Mouse (Mus musculus): ENCODE data around the gene Pde7b. TPM values are rescaled to one million over a fixed set of nuclear protein-coding genes. Genes with fewer than 3 reads are reported as not detected.

Gene Pde7b
- polyA plus RNA-seq, 2 experiments: 7.0 to 8.8 TPM

DNA sequence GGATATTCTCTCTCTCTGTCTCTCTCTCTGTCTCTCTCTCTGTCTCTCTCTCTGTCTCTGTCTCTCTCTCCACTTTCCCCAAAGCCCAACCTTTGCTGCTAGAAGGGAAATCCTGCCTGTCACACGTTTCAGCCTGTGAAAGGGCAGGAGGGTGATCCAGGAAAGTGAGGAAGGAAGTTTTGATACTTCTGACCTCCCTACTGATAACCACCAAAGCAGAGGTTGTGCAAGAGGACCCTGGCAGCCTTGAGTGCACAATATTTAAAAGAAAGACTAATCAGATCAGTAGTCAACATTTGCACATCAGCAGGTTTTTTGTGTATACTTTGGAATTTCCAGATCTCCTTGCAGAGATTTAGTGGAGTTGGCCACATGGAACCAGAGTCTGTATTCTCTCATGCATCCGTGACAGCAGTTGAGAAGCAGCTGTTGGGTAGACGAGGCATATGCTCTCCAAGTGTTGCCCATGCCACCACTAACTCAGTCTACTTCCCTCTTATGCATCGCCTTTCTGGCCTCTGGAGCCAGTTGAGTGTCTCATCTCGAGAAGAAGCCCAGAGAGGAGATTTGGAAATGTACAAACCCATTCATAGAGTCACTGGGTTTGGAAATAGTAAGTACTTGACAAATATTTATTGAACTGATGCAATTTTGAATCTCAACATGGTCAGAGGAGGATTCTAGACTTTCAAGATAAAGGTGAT lies 129.6 kb downstream of the Pde7b start:
- no peak overlapping the region for H3K4me3 ChIP-seq (replicated peaks; ENCODE audit: low read length)
- ATAC-seq (ENCODE audit: low FRiP score, low read depth): no peak
- H3K9ac ChIP-seq (ENCODE audit: low read depth, low read length, severe bottlenecking): no peak overlapping the region
- no peaks in the 10 kb centered on the region; the same call in none of the 2 replicates for H3K4me1 ChIP-seq (ENCODE audit: control insufficient read depth, insufficient read depth, low read length)
- H3K36me3 ChIP-seq (ENCODE audit: control insufficient read depth, insufficient read depth, low read length): no peaks in the 10 kb centered on the region
- H3K4me2 ChIP-seq (replicated peaks; ENCODE audit: low read depth, low read length, severe bottlenecking): no peak overlapping the region
- H3K9me3 ChIP-seq (ENCODE audit: control insufficient read depth, low read length): no peaks in the 10 kb centered on the region
- no peak for DNase-seq (ENCODE audit: low spot score)
- TF ChIP-seq POLR2A (IDR thresholded peaks at IDR 0.05; ENCODE audit: borderline replicate concordance, extremely low read depth, insufficient read depth, insufficient read length): no peak
- no peak overlapping the region for H3K27ac ChIP-seq (replicated peaks; ENCODE audit: low read depth, low read length)
- 68% methylated on average over 5 of the region's 5 CpGs for WGBS
- no peaks in the 10 kb centered on the region for H3K27me3 ChIP-seq (ENCODE audit: control insufficient read depth, insufficient read depth, low read length)

DNA sequence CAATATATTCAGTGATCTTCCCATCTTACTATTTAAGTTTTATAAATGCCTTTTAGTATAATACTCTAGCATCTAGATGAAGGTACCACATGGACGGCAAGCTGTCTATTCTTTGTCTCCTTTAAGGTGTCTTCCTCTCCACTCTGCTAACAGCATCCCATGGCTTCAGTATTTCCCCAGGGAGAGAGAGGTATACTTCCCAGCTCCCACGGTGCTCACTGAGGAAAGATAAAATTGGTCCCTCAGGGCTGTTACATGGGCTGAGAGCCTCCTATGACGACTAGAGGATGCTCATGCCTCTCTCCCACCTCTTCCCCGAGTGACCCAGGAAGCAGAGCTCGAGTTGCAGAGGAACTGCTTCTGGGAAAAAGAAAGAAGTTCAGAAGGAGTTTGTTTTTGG lies 130.9 kb downstream of the Pde7b start:
- no peak overlapping the region for H3K4me2 ChIP-seq (replicated peaks; ENCODE audit: low read depth, low read length, severe bottlenecking)
- H3K36me3 ChIP-seq (ENCODE audit: control insufficient read depth, insufficient read depth, low read length): no peaks in the 10 kb centered on the region
- H3K4me3 ChIP-seq (replicated peaks; ENCODE audit: low read length): no peak overlapping the region
- H3K27me3 ChIP-seq (ENCODE audit: control insufficient read depth, insufficient read depth, low read length): no peaks in the 10 kb centered on the region
- ATAC-seq (ENCODE audit: low FRiP score, low read depth) (no peak), DNase-seq (ENCODE audit: low spot score) (no peak)
- no peak overlapping the region for H3K9ac ChIP-seq (ENCODE audit: low read depth, low read length, severe bottlenecking)
- peaks cover 3% of the 10 kb centered on the region; the same call in 1 of the 2 replicates for H3K4me1 ChIP-seq (ENCODE audit: control insufficient read depth, insufficient read depth, low read length)
- TF ChIP-seq POLR2A (IDR thresholded peaks at IDR 0.05; ENCODE audit: borderline replicate concordance, extremely low read depth, insufficient read depth, insufficient read length): no peak
- H3K9me3 ChIP-seq (ENCODE audit: control insufficient read depth, low read length): no peaks in the 10 kb centered on the region
- H3K27ac ChIP-seq (replicated peaks; ENCODE audit: low read depth, low read length): no peak overlapping the region
- WGBS: 55% methylated on average over 5 of the region's 5 CpGs

DNA sequence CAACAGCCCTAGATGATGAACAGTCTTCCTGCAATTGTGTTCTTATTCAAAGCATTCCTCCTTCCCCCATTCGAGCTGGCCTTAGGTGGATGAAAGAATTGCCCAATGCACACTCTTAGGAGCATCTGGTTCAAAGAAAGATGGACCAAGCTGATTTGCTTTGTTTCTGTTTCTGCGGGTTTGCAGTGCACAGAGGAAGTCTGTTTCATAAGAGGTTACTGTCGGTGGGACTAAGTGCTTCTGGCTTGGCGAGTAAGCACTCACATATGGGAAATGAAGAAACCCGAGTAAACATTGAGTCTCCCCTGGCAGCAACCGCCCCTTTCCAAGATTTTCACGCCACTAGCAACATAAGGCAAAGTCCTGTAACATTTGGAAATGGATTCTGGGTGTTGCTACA lies 134.8 kb downstream of the Pde7b start:
- H3K27ac ChIP-seq (replicated peaks; ENCODE audit: low read depth, low read length): no peak overlapping the region
- DNase-seq (ENCODE audit: low spot score) (no peak), ATAC-seq (ENCODE audit: low FRiP score, low read depth) (no peak)

DNA sequence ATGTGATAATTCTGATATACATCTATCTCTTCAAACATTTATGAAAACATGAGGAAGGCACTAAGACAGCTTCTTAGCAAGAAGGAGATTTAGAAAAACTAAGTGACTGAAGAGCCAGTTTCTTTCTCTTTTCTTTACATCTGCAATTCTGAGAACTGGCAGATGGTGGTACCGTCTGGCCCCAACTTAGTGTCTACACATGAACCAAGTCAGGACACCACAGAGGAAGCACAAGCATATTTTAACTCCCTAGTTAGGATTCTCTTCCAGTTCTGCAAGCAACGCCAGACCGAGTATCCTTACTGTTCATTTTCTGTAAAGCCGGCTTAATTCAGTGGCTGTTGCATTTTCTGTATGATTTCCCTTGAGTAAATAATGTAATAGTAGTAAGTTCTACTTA lies 138.9 kb downstream of the Pde7b start:
- DNase-seq (ENCODE audit: low spot score): no peak
- 84% methylated on average over 4 of the region's 4 CpGs for WGBS
- no peak for TF ChIP-seq POLR2A (IDR thresholded peaks at IDR 0.05; ENCODE audit: borderline replicate concordance, extremely low read depth, insufficient read depth, insufficient read length)
- no peak overlapping the region for H3K4me2 ChIP-seq (replicated peaks; ENCODE audit: low read depth, low read length, severe bottlenecking)
- H3K9me3 ChIP-seq (ENCODE audit: control insufficient read depth, low read length): no peaks in the 10 kb centered on the region
- H3K4me1 ChIP-seq (ENCODE audit: control insufficient read depth, insufficient read depth, low read length): peaks cover 3% of the 10 kb centered on the region; the same call in 1 of the 2 replicates
- no peaks in the 10 kb centered on the region for H3K27me3 ChIP-seq (ENCODE audit: control insufficient read depth, insufficient read depth, low read length)
- H3K27ac ChIP-seq (replicated peaks; ENCODE audit: low read depth, low read length): no peak overlapping the region
- H3K4me3 ChIP-seq (replicated peaks; ENCODE audit: low read length): no peak overlapping the region
- H3K9ac ChIP-seq (ENCODE audit: low read depth, low read length, severe bottlenecking): no peak overlapping the region
- ATAC-seq (ENCODE audit: low FRiP score, low read depth): no peak
- H3K36me3 ChIP-seq (ENCODE audit: control insufficient read depth, insufficient read depth, low read length): no peaks in the 10 kb centered on the region

More for the DNA sequence above, 134.8 kb downstream of the Pde7b start:
- WGBS: 38% methylated on average over 7 of the region's 7 CpGs
- Histone ChIP-seq H3K4me3 (replicated peaks; ENCODE audit: low read length) (no peak overlapping the region), H3K4me2 (replicated peaks; ENCODE audit: low read depth, low read length, severe bottlenecking) (no peak overlapping the region), H3K36me3 (ENCODE audit: control insufficient read depth, insufficient read depth, low read length) (no peaks in the 10 kb centered on the region), H3K27me3 (ENCODE audit: control insufficient read depth, insufficient read depth, low read length) (no peaks in the 10 kb centered on the region), H3K9me3 (ENCODE audit: control insufficient read depth, low read length) (no peaks in the 10 kb centered on the region), H3K9ac (ENCODE audit: low read depth, low read length, severe bottlenecking) (no peak overlapping the region), H3K4me1 (ENCODE audit: control insufficient read depth, insufficient read depth, low read length) (peaks cover 3% of the 10 kb centered on the region; the same call in 1 of the 2 replicates)
- no peak for TF ChIP-seq POLR2A (IDR thresholded peaks at IDR 0.05; ENCODE audit: borderline replicate concordance, extremely low read depth, insufficient read depth, insufficient read length)

DNA sequence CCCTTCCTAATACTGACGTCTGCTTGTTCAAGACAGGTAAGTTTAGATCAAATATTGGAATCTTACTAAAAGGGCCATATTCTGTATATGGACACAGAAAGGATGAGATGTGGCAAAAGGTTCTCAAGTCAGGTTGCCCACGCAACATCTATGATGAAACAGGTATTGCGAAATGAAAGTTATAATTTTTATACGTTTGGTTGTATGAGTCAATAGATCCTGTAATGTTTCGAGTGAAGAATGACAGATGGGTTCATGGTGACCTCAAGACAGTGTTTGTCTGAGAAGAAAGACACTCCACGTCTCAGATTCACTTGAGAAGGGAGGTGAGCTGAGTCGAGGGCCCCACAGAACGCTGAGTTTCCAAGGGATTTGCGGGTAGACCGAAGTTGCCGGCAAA lies 149.9 kb downstream of the Pde7b start:
- TF ChIP-seq POLR2A (IDR thresholded peaks at IDR 0.05; ENCODE audit: borderline replicate concordance, extremely low read depth, insufficient read depth, insufficient read length): no peak
- H3K27me3 ChIP-seq (ENCODE audit: control insufficient read depth, insufficient read depth, low read length): no peaks in the 10 kb centered on the region
- no peaks in the 10 kb centered on the region for H3K36me3 ChIP-seq (ENCODE audit: control insufficient read depth, insufficient read depth, low read length)
- WGBS: 97% methylated on average over 11 of the region's 11 CpGs
- H3K4me1 ChIP-seq (ENCODE audit: control insufficient read depth, insufficient read depth, low read length): no peaks in the 10 kb centered on the region
- H3K9ac ChIP-seq (ENCODE audit: low read depth, low read length, severe bottlenecking): no peak overlapping the region
- DNase-seq (ENCODE audit: low spot score) (no peak), ATAC-seq (ENCODE audit: low FRiP score, low read depth) (no peak)
- no peak overlapping the region for H3K4me2 ChIP-seq (replicated peaks; ENCODE audit: low read depth, low read length, severe bottlenecking)
- no peak overlapping the region for H3K4me3 ChIP-seq (replicated peaks; ENCODE audit: low read length)
- no peak overlapping the region for H3K27ac ChIP-seq (replicated peaks; ENCODE audit: low read depth, low read length)
- no peaks in the 10 kb centered on the region for H3K9me3 ChIP-seq (ENCODE audit: control insufficient read depth, low read length)
